Mouse (Mus musculus) MEL (cell line): ENCODE measurements around the gene Dnm1. TPM values are rescaled to one million over a fixed set of nuclear protein-coding genes. Genes with fewer than 3 reads are reported as not detected.

ENCODE experiments used
- DNase-seq: peaks from one replicate; pipeline ENCODE4 v3.0.0; 2011; ENCODE audit warnings: low read depth, low spot score
- H3K27ac ChIP-seq: 2 replicates; pipeline ENCODE4 v1.5.1; 2012; ENCODE audit warnings: low read depth, mild to moderate bottlenecking, control low read depth, low read length, moderate library complexity; ENCODE audit not compliant: control insufficient read depth
- H3K27me3 ChIP-seq, 2 experiments: fragments of 150-350 bp in 1 of 2; sonication (generic) in 1 of 2; 2 replicates each; pipeline ENCODE4 v1.6.1; 2012; ENCODE audit warnings: low read length in 2 of 2, mild to moderate bottlenecking in 2 of 2, improper control_type of control experiment in 1 of 2, moderate library complexity in 1 of 2; ENCODE audit not compliant: insufficient read depth in 2 of 2, control insufficient read depth in 1 of 2
- H3K36me3 ChIP-seq, 2 experiments: 2 replicates each; pipeline ENCODE4 v1.6.1; 2012 to 2014; ENCODE audit warnings: low read length in 2 of 2, improper control_type of control experiment in 1 of 2, inconsistent platforms in 1 of 2, mild to moderate bottlenecking in 1 of 2; ENCODE audit not compliant: insufficient read depth in 2 of 2, control insufficient read depth in 1 of 2
- H3K4me1 ChIP-seq, 2 experiments: fragments of 150-350 bp in 1 of 2; sonication (generic) in 1 of 2; 2 replicates each; pipeline ENCODE4 v1.6.1; 2012; ENCODE audit warnings: low read length in 2 of 2, improper control_type of control experiment in 1 of 2, mild to moderate bottlenecking in 1 of 2; ENCODE audit not compliant: insufficient read depth in 2 of 2, control insufficient read depth in 1 of 2
- H3K4me3 ChIP-seq, 2 experiments: fragments of 150-350 bp in 1 of 2; sonication (generic) in 1 of 2; 2 replicates each; pipeline ENCODE4 v1.5.1; 2012; ENCODE audit warnings: low read depth in 2 of 2, low read length in 2 of 2, mild to moderate bottlenecking in 2 of 2, moderate library complexity in 2 of 2, control low read depth in 1 of 2, improper control_type of control experiment in 1 of 2; ENCODE audit not compliant: control insufficient read depth in 1 of 2, insufficient read depth in 1 of 2
- H3K79me2 ChIP-seq: 2 replicates; pipeline ENCODE4 v1.6.1; 2012; ENCODE audit warnings: mild to moderate bottlenecking, low read length, moderate library complexity; ENCODE audit not compliant: control insufficient read depth, poor library complexity, insufficient read depth
- H3K9ac ChIP-seq: 2 replicates; pipeline ENCODE4 v1.6.1; 2012; ENCODE audit warnings: low read depth, mild to moderate bottlenecking, control low read depth, low read length, moderate library complexity; ENCODE audit not compliant: control insufficient read depth, poor library complexity, severe bottlenecking
- H3K9me3 ChIP-seq: fragments of 150-350 bp; sonication (generic); replicated peaks from 2 replicates; pipeline ENCODE4 v1.6.1; 2012; ENCODE audit warnings: mild to moderate bottlenecking, low read length, improper control_type of control experiment, moderate library complexity; ENCODE audit not compliant: insufficient read depth
- BHLHE40 ChIP-seq: IDR thresholded peaks from 2 replicates; pipeline ENCODE4 v1.6.1; 2012; ENCODE audit warnings: low read depth, mild to moderate bottlenecking, inconsistent platforms, low read length, improper control_type of control experiment, borderline replicate concordance
- CHD1 ChIP-seq: IDR thresholded peaks from 2 replicates; pipeline ENCODE4 v1.6.1; 2012; ENCODE audit warnings: low read depth, mild to moderate bottlenecking, inconsistent platforms, low read length, improper control_type of control experiment
- CHD2 ChIP-seq: IDR thresholded peaks from 2 replicates; pipeline ENCODE4 v1.6.1; 2011; ENCODE audit warnings: low read length, improper control_type of control experiment
- CTCF ChIP-seq, 3 experiments: IDR thresholded peaks in 2 of 3; conservative IDR thresholded peaks in 1 of 3; 2 replicates each; pipeline ENCODE4 v1.5.1; 2011 to 2012; ENCODE audit warnings: low read length in 3 of 3, low read depth in 2 of 3, mild to moderate bottlenecking in 2 of 3, improper control_type of control experiment in 1 of 3, inconsistent platforms in 1 of 3, mixed read lengths in 1 of 3, moderate library complexity in 1 of 3; ENCODE audit not compliant: control insufficient read depth in 1 of 3, insufficient read depth in 1 of 3, poor library complexity in 1 of 3, severe bottlenecking in 1 of 3
- E2F4 ChIP-seq: IDR thresholded peaks from 2 replicates; pipeline ENCODE4 v1.6.1; 2011; ENCODE audit warnings: low read depth, low read length, improper control_type of control experiment, borderline replicate concordance
- GABPA ChIP-seq: IDR thresholded peaks from 2 replicates; pipeline ENCODE4 v1.6.1; 2012; ENCODE audit warnings: low read depth, mild to moderate bottlenecking, inconsistent platforms, low read length, improper control_type of control experiment, moderate library complexity
- GATA1 ChIP-seq: IDR thresholded peaks from 2 replicates; pipeline ENCODE4 v1.6.1; 2011; ENCODE audit warnings: low read depth, low read length, improper control_type of control experiment
- HCFC1 ChIP-seq: IDR thresholded peaks from 2 replicates; pipeline ENCODE4 v1.6.1; 2012; ENCODE audit warnings: low read depth, mild to moderate bottlenecking, inconsistent platforms, low read length, improper control_type of control experiment, moderate library complexity
- JUND ChIP-seq: IDR thresholded peaks from 2 replicates; pipeline ENCODE4 v1.6.1; 2011; ENCODE audit warnings: low read depth, mild to moderate bottlenecking, improper control_type of control experiment, low read length
- KAT2A ChIP-seq: conservative IDR thresholded peaks from 2 replicates; pipeline ENCODE4 v1.6.1; 2012; ENCODE audit warnings: low read depth, low read length, improper control_type of control experiment, inconsistent platforms
- MAX ChIP-seq: IDR thresholded peaks from 2 replicates; pipeline ENCODE4 v1.6.1; 2011; ENCODE audit warnings: low read length, improper control_type of control experiment
- MAZ ChIP-seq: IDR thresholded peaks from 2 replicates; pipeline ENCODE4 v1.6.1; 2012; ENCODE audit warnings: low read depth, mild to moderate bottlenecking, inconsistent platforms, low read length, improper control_type of control experiment
- MEF2A ChIP-seq: IDR thresholded peaks from 2 replicates; pipeline ENCODE4 v1.6.1; 2014; ENCODE audit warnings: low read depth, mild to moderate bottlenecking, inconsistent platforms, low read length, improper control_type of control experiment; ENCODE audit not compliant: poor library complexity, insufficient replicate concordance, severe bottlenecking; ENCODE audit errors: extremely low read depth
- MXI1 ChIP-seq: IDR thresholded peaks from 2 replicates; pipeline ENCODE4 v1.6.1; 2011; ENCODE audit warnings: mild to moderate bottlenecking, low read depth, low read length, improper control_type of control experiment
- MYB ChIP-seq: IDR thresholded peaks from 2 replicates; pipeline ENCODE4 v1.6.1; 2011; ENCODE audit warnings: mild to moderate bottlenecking, low read depth, low read length, improper control_type of control experiment
- NELFE ChIP-seq: IDR thresholded peaks from 2 replicates; pipeline ENCODE4 v1.6.1; 2011; ENCODE audit warnings: low read depth, low read length, improper control_type of control experiment
- NRF1 ChIP-seq: IDR thresholded peaks from 2 replicates; pipeline ENCODE4 v1.6.1; 2014; ENCODE audit warnings: low read depth, mild to moderate bottlenecking, inconsistent platforms, low read length, improper control_type of control experiment, moderate library complexity; ENCODE audit not compliant: poor library complexity, insufficient read depth, severe bottlenecking
- POLR2A ChIP-seq, 2 experiments: IDR thresholded peaks; 2 replicates each; pipeline ENCODE4 v1.6.1; 2011 to 2012; ENCODE audit warnings: low read length in 2 of 2, mild to moderate bottlenecking in 2 of 2, control low read depth in 1 of 2, improper control_type of control experiment in 1 of 2, low read depth in 1 of 2, moderate library complexity in 1 of 2; ENCODE audit not compliant: control insufficient read depth in 1 of 2, insufficient read depth in 1 of 2, poor library complexity in 1 of 2
- POLR2AphosphoS2 ChIP-seq: IDR thresholded peaks from 2 replicates; pipeline ENCODE4 v1.6.1; 2011; ENCODE audit warnings: low read length, improper control_type of control experiment
- RAD21 ChIP-seq: IDR thresholded peaks from 2 replicates; pipeline ENCODE4 v1.6.1; 2011; ENCODE audit warnings: mild to moderate bottlenecking, low read depth, low read length, improper control_type of control experiment
- SIN3A ChIP-seq: IDR thresholded peaks from 2 replicates; pipeline ENCODE4 v1.6.1; 2012; ENCODE audit warnings: low read length, improper control_type of control experiment, inconsistent platforms
- SMC3 ChIP-seq: IDR thresholded peaks from 2 replicates; pipeline ENCODE4 v1.6.1; 2011; ENCODE audit warnings: low read depth, low read length, improper control_type of control experiment
- TAL1 ChIP-seq: IDR thresholded peaks from 2 replicates; pipeline ENCODE4 v1.6.1; 2012; ENCODE audit warnings: mild to moderate bottlenecking, inconsistent platforms, low read length, moderate library complexity, mixed read lengths
- TBP ChIP-seq: IDR thresholded peaks from 2 replicates; pipeline ENCODE4 v1.8.0; 2011; ENCODE audit warnings: low read depth, low read length, improper control_type of control experiment
- TCF12 ChIP-seq: IDR thresholded peaks from 2 replicates; pipeline ENCODE4 v1.6.1; 2014; ENCODE audit warnings: low read depth, mild to moderate bottlenecking, inconsistent platforms, low read length, improper control_type of control experiment, moderate library complexity
- ZKSCAN1 ChIP-seq: IDR thresholded peaks from 2 replicates; pipeline ENCODE4 v1.6.1; 2012; ENCODE audit warnings: low read depth, mild to moderate bottlenecking, inconsistent platforms, low read length, improper control_type of control experiment, moderate library complexity
- polyA plus RNA-seq, 2 experiments: library from polyadenylated mRNA; stranded (reverse) in 1 of 2; unstranded in 1 of 2; fragments of >175 nt in 1 of 2; fragments of >200 nt in 1 of 2; gene quantifications; 2 replicates each; pipeline versions ENCODE4 v1.2.1 to v1.2.4; 2012; ENCODE audit warnings: low replicate concordance in 2 of 2, low read depth in 1 of 2; ENCODE audit not compliant: insufficient read length in 2 of 2, insufficient read depth in 1 of 2, missing spikeins in 1 of 2
- total RNA-seq: library from RNA; depleted of rRNA; stranded (reverse); fragments of 300-350 nt; gene quantifications from 2 replicates; pipeline ENCODE4 v1.2.3, GENCODE M21; 2012; rRNA removed

Gene Dnm1
- 0.42 and 0.49 TPM in 2 replicates for total RNA-seq
- 1 to 10 TPM in 1 of 2 experiments, not detected in 1; 5.0 TPM for polyA plus RNA-seq

GRCm38 (mm10) chr2:32353007-32353542, at the start of gene Dnm1:
Gene Dnm1 (minus strand): TSS chr2:32353338.
- H3K4me1 ChIP-seq, result peaks cover 4 to 9% of the 10 kb centered on the region in 2 experiments; a peak in 3 of 4 replicates
- H3K36me3 ChIP-seq, result peaks cover 0 to 4% of the 10 kb centered on the region in 2 experiments; a peak in 2 of 4 replicates
- H3K4me3 ChIP-seq, result peak within 1 kb of the TSS; percentile 55 to 67
- no peak for TF ChIP-seq TAL1
- TF ChIP-seq GATA1, result no peak
- peak in 1 of 2 experiments; percentile 55; a peak in 1 of 4 replicates for TF ChIP-seq POLR2A (IDR thresholded peaks at IDR 0.05; ENCODE audit: control insufficient read depth in 1 of 2, insufficient read depth in 1 of 2, low read depth in 1 of 2, low read length in 2 of 2, poor library complexity in 1 of 2)
- peak; percentile 30; the same call in 1 of the 2 replicates for TF ChIP-seq NELFE
- peak; percentile 99 for TF ChIP-seq MAZ
- 0 out of 2 replicates have a peak, but pooled peaks have one; percentile 16 for TF ChIP-seq TCF12
- no peak for TF ChIP-seq CHD2
- peak; percentile 75 for TF ChIP-seq MXI1
- TF ChIP-seq SIN3A, result peak; percentile 63
- peak; percentile 64 for TF ChIP-seq SMC3
- TF ChIP-seq NRF1, result peak; percentile 86
- no peak for TF ChIP-seq JUND
- TF ChIP-seq HCFC1, result peak; percentile 87
- TF ChIP-seq BHLHE40, result no peak
- 0 out of 2 replicates have a peak, but pooled peaks have one; percentile 34 for TF ChIP-seq TBP
- TF ChIP-seq GABPA, result no peak
- TF ChIP-seq CTCF (IDR thresholded peaks at IDR 0.05 in 2 of 3, conservative IDR thresholded peaks at IDR 0.05 in 1 of 3; ENCODE audit: control insufficient read depth in 1 of 3, insufficient read depth in 1 of 3, low read depth in 2 of 3, low read length in 3 of 3, poor library complexity in 1 of 3, severe bottlenecking in 1 of 3), result peak; percentile 76 to 98 (median 93)
- no peak for TF ChIP-seq MEF2A
- no peak for TF ChIP-seq POLR2AphosphoS2
- no peak for TF ChIP-seq CHD1
- TF ChIP-seq RAD21, result peak; percentile 37
- TF ChIP-seq ZKSCAN1, result no peak
- TF ChIP-seq KAT2A, result no peak
- no peak for TF ChIP-seq MYB
- no peak for TF ChIP-seq E2F4
- TF ChIP-seq MAX, result peak; percentile 31; the same call in 1 of the 2 replicates
- H3K9ac ChIP-seq, result peak within 1 kb of the TSS; percentile 69
- H3K27me3 ChIP-seq, result peaks cover 0 to 4% of the 10 kb centered on the region in 2 experiments; a peak in 2 of 4 replicates
- H3K9me3 ChIP-seq, result no peaks in the 10 kb centered on the region
- no peaks in the 10 kb centered on the region for H3K79me2 ChIP-seq
- H3K27ac ChIP-seq, result no peak within 1 kb of the TSS
- DNase-seq, result peak; percentile 89
